Mouse (Mus musculus) hindbrain, embryonic 11.5 days (tissue): Measurements from ENCODE around the gene Rps6ka1. TPM values are rescaled to one million over a fixed set of nuclear protein-coding genes. Genes with fewer than 3 reads are reported as not detected.

ENCODE experiments used
- ATAC-seq: fragments of 200-750 bp; cut with Nextera tagmentation; 2 replicates; pipeline ENCODE4 v1.8.0; 2017; ENCODE audit warnings: mild to moderate bottlenecking, moderate TSS enrichment, moderate library complexity; ENCODE audit not compliant: low FRiP score
- DNase-seq: peaks from one replicate; pipeline ENCODE4 v3.0.0-alpha.2; 2015; ENCODE audit warnings: low spot score
- H3K27ac ChIP-seq: fragments of 300-500 bp; sonication (generic); 2 replicates; pipeline ENCODE4 v1.5.1; 2014; ENCODE audit warnings: mild to moderate bottlenecking, low read depth, low read length
- H3K27me3 ChIP-seq: fragments of 300-500 bp; sonication (generic); 2 replicates; pipeline ENCODE4 v1.6.1; 2014; ENCODE audit warnings: mild to moderate bottlenecking, low read length, moderate library complexity, mixed read lengths; ENCODE audit not compliant: control insufficient read depth, insufficient read depth
- H3K36me3 ChIP-seq: fragments of 300-500 bp; sonication (generic); 2 replicates; pipeline ENCODE4 v1.6.1; 2014; ENCODE audit warnings: mild to moderate bottlenecking, low read length, moderate library complexity, mixed read lengths; ENCODE audit not compliant: control insufficient read depth, insufficient read depth
- H3K4me1 ChIP-seq: fragments of 300-500 bp; sonication (generic); replicated peaks from 2 replicates; pipeline ENCODE4 v1.6.1; 2014; ENCODE audit warnings: low read length, mixed read lengths; ENCODE audit not compliant: control insufficient read depth, insufficient read depth
- H3K4me2 ChIP-seq: fragments of 300-500 bp; sonication (generic); replicated peaks from 2 replicates; pipeline ENCODE4 v1.6.1; 2014; ENCODE audit warnings: mild to moderate bottlenecking, low read depth, low read length
- H3K4me3 ChIP-seq: fragments of 300-500 bp; sonication (generic); 2 replicates; pipeline ENCODE4 v1.5.1; 2014; ENCODE audit warnings: low read depth, low read length
- H3K9ac ChIP-seq: fragments of 300-500 bp; sonication (generic); 2 replicates; pipeline ENCODE4 v1.6.1; 2014; ENCODE audit warnings: low read depth, low read length
- H3K9me3 ChIP-seq: fragments of 300-500 bp; sonication (generic); 2 replicates; pipeline ENCODE4 v1.6.1; 2016; ENCODE audit warnings: low read length; ENCODE audit not compliant: control insufficient read depth
- WGBS: fragments of 180-500 bp; shearing (Covaris S2); extraction: QIAGEN DNeasy Blood & Tissue Kit; methylation state at CpG from one replicate; pipeline ENCODE4 v1.1.7; 2014; 5-methylcytosine and 5-hydroxymethylcytosine counted together
- polyA plus RNA-seq: library from polyadenylated mRNA; unstranded; fragments of >200 nt; fragmentation: Nextera tagmentation; extraction: Ambion mirVana; gene quantifications from 2 replicates; pipeline ENCODE4 v1.2.1, GENCODE M21; 2014

The Rps6ka1 gene
- polyA plus RNA-seq, 1 experiment from 2014 or later, result 27.9 TPM

DNA sequence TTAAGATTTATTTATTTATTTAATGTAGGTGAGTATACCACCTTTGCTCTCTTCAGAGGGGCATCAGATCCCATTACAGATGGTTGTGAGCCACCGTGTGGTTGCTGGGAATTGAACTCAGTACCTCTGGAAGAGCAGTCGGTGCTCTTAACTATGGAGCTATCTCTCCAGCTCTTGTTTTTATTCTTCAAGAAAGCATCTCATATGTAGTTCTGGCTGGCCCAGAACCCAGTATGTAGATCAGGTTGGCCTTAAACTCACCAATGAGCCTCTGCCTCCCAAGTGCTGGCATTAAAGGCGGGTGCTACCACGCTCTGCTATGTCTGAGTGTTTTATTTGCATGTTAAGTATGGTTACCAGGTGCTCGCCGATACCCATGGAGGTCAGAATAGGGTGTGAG, 60.2 kb downstream of the Rps6ka1 start:
- no peaks in the 10 kb centered on the region for H3K9me3 ChIP-seq
- no peak for ATAC-seq
- H3K4me3 ChIP-seq, result no peak overlapping the region
- 79% methylated on average over 6 of the region's 6 CpGs for WGBS
- H3K4me1 ChIP-seq, result no peaks in the 10 kb centered on the region; the same call in 1 of the 2 replicates
- 0 out of 2 replicates have a peak, but pooled peaks cover 2% of the 10 kb centered on the region for H3K27me3 ChIP-seq
- no peak for DNase-seq
- no peaks in the 10 kb centered on the region for H3K36me3 ChIP-seq
- H3K9ac ChIP-seq, result no peak overlapping the region
- no peak overlapping the region for H3K4me2 ChIP-seq
- no peak overlapping the region for H3K27ac ChIP-seq

DNA sequence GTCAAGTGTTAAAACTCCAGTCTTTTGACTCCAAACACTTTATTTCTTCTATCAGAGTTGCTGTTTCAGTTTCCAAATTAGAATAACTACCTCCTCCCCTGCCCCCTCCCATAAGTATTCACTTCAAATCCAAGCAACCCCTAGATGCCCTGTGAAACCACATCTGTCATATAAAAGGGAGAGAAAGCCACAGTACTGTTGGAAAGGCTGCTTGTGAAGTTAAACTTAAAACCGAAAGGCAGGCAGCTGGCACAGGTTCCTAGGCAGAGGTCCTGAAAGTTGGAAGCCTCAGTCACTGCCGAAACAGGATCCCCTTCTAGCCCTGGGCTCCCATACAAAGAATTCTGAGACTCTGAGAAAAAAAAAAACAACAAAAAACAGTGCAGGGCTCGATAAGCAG, 61.9 kb downstream of the Rps6ka1 start:
- Histone ChIP-seq H3K9ac (no peak overlapping the region), H3K36me3 (no peaks in the 10 kb centered on the region), H3K4me2 (no peak overlapping the region), H3K4me3 (no peak overlapping the region), H3K27me3 (0 out of 2 replicates have a peak, but pooled peaks cover 2% of the 10 kb centered on the region), H3K27ac (no peak overlapping the region), H3K9me3 (no peaks in the 10 kb centered on the region), H3K4me1 (no peaks in the 10 kb centered on the region; the same call in 1 of the 2 replicates)
- DNase-seq (no peak), ATAC-seq (no peak)
- WGBS, result 70% methylated on average over 3 of the region's 3 CpGs

DNA sequence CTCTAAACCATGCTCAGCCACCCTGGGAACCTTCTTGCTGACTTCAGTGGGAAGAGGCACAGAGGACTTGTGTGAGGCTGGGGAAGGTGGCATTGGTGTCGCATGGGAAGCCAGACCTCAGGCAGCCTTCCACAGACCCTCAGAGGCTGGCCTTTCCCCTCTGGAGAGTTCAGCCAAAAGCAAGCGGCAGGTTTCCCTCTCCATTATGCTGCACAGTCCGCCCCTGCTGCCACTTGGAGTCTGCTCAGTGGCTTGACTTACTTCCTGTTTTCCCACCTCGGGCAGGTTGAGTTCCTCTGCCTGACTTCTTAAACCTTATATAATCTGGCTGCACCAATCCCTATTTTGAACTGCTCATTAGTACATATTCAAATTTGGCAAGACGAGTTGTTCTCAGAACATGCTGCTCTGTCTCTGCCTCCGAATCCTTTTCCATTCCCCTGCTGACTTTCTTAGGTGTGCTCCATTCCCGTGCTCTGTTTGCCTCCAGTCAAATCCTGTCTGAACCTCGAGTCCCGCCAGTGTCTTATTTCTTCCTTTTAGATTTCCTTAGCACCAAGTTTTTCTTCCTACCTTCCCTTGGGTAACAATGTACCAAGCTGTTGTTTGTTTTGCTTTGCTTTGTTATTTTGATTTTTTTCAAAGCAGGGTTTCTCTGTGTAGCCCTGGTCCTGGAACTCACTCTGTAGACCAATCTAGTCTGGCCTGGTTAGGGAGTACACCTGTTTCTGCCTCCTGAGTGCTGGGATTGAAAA, 66.6 kb downstream of the Rps6ka1 start:
- DNase-seq (no peak), ATAC-seq (no peak)
- Histone ChIP-seq H3K9ac (no peak overlapping the region), H3K4me3 (no peak overlapping the region), H3K27ac (no peak overlapping the region), H3K36me3 (no peaks in the 10 kb centered on the region), H3K27me3 (no peaks in the 10 kb centered on the region), H3K9me3 (no peaks in the 10 kb centered on the region), H3K4me2 (no peak overlapping the region), H3K4me1 (peaks cover 3% of the 10 kb centered on the region; the same call in 1 of the 2 replicates)
- WGBS, result 46% methylated on average over 9 of the region's 9 CpGs

- DNase-seq (no peak), ATAC-seq (no peak)
- no peak overlapping the region for H3K27ac ChIP-seq
- H3K27me3 ChIP-seq, result no peaks in the 10 kb centered on the region
- H3K9me3 ChIP-seq, result no peaks in the 10 kb centered on the region
- peaks cover 7% of the 10 kb centered on the region for H3K4me1 ChIP-seq
- no peak overlapping the region for H3K4me3 ChIP-seq
- H3K9ac ChIP-seq, result no peak overlapping the region
- WGBS, result 51% methylated on average over 4 of the region's 4 CpGs
- no peaks in the 10 kb centered on the region for H3K36me3 ChIP-seq
- no peak overlapping the region for H3K4me2 ChIP-seq
These were observed 67.4 kb downstream of the Rps6ka1 start for GRCm38 (mm10) chr4:133820166-133820565.

- ATAC-seq (no peak), DNase-seq (no peak)
- WGBS, result 93% methylated on average over 5 of the region's 5 CpGs
These were observed 70.2 kb downstream of the Rps6ka1 start for GRCm38 (mm10) chr4:133817356-133817755.

DNA sequence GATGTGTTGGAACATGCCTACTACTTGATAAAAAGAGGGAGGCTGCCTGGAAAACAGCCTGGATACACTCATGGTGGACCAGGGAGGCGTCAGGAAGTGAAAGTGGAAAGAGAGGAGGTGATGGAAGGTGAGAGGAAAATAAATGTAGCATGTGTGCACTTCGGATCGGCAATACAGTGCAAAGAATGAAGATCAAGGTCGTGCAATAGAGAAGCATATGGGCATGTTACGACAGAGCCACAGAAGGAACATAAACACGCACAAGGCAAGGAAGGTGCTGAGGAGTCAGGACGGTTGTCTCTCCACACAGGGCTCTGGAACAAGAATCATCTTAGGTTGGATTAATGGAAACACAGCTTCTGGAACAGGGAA, 71.1 kb downstream of the Rps6ka1 start:
- Histone ChIP-seq H3K9me3 (no peaks in the 10 kb centered on the region), H3K4me2 (no peak overlapping the region), H3K4me3 (no peak overlapping the region), H3K36me3 (no peaks in the 10 kb centered on the region), H3K27ac (no peak overlapping the region), H3K4me1 (peaks cover 8% of the 10 kb centered on the region), H3K9ac (no peak overlapping the region), H3K27me3 (no peaks in the 10 kb centered on the region)
- DNase-seq (no peak), ATAC-seq (no peak)
- 34% methylated on average over 7 of the region's 7 CpGs for WGBS

More at GRCm38 (mm10) chr4:133817356-133817755, 70.2 kb downstream of the Rps6ka1 start:
- Histone ChIP-seq H3K27me3 (no peaks in the 10 kb centered on the region), H3K9ac (no peak overlapping the region), H3K4me1 (peaks cover 8% of the 10 kb centered on the region), H3K27ac (no peak overlapping the region), H3K4me2 (no peak overlapping the region), H3K36me3 (no peaks in the 10 kb centered on the region), H3K9me3 (no peaks in the 10 kb centered on the region), H3K4me3 (no peak overlapping the region)

GRCm38 (mm10) chr4:133815635-133816503, 71.7 kb downstream of the Rps6ka1 start:
- WGBS, result 5% methylated on average over 16 of the region's 16 CpGs
- Histone ChIP-seq H3K27ac (0 out of 2 replicates have a peak overlapping the region, but pooled peaks have one; percentile 21), H3K36me3 (no peaks in the 10 kb centered on the region), H3K4me1 (peaks cover 8% of the 10 kb centered on the region), H3K9ac (no peak overlapping the region), H3K4me2 (peak overlapping the region; percentile 19; the same call in 1 of the 2 replicates), H3K4me3 (no peak overlapping the region), H3K9me3 (no peaks in the 10 kb centered on the region), H3K27me3 (no peaks in the 10 kb centered on the region)
- no peak for ATAC-seq
- peak; percentile 48 for DNase-seq

DNA sequence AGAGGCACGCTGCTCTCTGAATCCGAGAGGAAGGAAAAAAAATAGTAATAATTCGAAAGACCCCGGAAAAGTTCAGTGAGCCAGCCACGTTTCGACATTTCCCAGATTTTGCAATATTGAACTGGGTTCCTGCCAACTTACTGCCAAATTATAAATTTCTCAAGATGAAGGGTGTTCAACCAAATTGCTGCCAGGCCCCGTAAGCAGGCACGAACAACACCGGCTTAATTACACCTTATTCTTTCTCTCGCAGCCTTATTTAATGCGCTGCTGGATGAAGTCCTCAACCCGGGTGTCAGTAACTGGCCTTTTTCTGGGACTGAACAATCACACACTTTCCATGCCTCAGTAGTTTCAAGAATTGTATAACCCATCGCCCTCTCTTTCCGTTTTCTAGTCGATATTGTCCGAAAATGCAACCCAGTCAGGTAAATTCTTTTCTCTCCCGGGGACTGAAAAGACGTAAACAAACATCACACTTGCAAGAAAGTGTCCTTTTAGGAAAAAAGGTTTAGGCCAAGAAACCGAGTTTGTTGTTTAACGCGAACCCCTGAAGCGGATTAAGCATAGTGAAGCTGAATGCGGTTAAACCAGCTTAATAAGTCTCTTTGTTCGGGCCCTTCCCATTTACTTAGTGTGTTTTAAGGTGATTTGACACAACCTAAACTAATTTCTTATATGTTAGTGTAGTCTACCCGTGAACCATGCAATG, 72.6 kb downstream of the Rps6ka1 start:
- ATAC-seq (no peak), DNase-seq (peak; percentile 42)
- Histone ChIP-seq H3K36me3 (no peaks in the 10 kb centered on the region), H3K4me3 (peak overlapping the region; percentile 46), H3K27ac (peak overlapping the region; percentile 100), H3K9ac (peak overlapping the region; percentile 84), H3K4me1 (peaks cover 8% of the 10 kb centered on the region), H3K27me3 (no peaks in the 10 kb centered on the region), H3K4me2 (peak overlapping the region; percentile 65), H3K9me3 (no peaks in the 10 kb centered on the region)
- WGBS, result 6% methylated on average over 25 of the region's 25 CpGs
